Mouse (Mus musculus) frontal cortex, postnatal 10 days (tissue): Measurements from ENCODE around the gene Bnip3.

Source experiments
- DNase-seq, 2 experiments: peaks; one replicate each; pipeline ENCODE4 v3.0.0; 2022; ENCODE audit warnings: low spot score in 2 of 2, mixed read lengths in 1 of 2

Bnip3 gene

DNA sequence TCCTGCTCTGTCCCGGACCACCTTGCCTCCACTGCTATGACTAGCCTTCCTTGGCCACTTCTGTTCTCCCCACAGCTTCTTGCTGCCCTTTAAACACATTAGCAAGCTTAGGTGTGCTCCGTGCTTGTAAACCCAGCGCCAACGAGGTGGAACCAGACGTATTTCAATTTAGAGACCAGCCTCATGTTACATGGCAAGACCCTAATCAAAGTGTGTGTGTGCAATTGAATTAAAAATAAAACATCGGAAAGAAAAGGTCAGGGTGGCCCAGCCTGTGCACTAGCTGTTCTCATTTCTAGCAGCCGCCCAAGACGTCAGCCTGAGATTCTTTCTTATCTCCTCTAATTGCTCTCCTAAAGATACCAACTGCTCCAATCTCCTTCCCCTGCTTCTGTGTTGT is 64.2 kb downstream of the Bnip3 start:
- no peak for DNase-seq

DNA sequence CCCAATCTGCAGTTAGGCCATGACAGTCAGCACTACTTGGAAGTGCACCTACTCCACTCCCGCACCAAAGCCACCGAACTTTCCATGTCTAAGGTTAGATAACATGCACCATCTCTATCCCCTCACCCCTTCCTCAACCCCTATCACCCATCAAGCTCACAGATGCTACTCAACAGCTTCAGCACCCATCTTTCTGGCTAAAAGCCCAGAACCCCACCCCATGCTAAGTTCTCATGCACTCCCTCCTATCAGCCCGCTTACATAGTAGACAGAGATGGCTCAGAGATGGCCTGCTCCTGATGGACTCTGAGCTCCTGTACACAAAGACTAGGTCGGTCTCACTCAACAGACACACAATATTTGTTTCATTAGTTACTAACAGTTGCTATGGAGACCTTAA is 65.9 kb downstream of the Bnip3 start:
- DNase-seq = no peak

DNA sequence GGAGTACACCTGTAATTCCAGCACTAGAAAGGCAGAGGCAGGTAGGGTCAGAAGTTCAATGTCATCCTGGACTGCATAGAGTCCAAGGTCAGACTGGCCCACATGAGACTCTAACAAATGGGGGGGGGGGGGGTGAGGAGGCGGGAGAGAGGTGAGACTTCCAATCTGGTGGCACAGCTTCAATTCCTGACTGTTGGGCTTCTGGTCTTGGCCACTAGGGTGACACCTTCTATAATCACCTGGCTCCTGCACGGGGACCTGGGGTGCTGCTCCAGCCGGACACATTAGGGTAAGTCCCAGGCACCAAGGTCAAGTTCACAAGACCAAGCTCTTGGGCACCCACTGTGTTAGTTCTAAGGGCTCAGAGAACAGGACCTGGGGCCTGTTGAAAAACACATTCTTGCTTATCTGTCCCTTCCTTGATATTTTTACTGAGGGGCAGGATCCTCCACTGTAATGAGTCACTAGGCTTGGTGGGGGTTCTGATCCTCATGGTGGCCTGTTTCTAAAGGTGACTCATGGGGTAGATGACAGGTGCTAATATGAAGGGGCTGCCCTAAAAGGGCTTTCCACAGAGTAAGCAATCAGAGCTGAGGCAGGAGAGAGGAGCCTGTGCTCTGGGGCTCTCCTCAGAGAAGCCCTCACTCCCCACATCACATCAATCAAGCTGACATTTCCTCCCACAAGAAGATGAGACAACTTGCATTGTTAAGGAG is 67.7 kb downstream of the Bnip3 start:
- DNase-seq = no peak
